Mouse (Mus musculus) megakaryocyte, adult 5-6 weeks (primary cell): ENCODE measurements around the gene Adra1b. TPM values are rescaled to one million over a fixed set of nuclear protein-coding genes. Genes with fewer than 3 reads are reported as not detected.
A peak's percentile ranks its signal among the peaks of the same experiment; 100 is the strongest.

ENCODE experiments used
- ATAC-seq: 2 replicates; pipeline ENCODE4 v1.8.0; 2016; ENCODE audit warnings: mild to moderate bottlenecking, inconsistent platforms; ENCODE audit not compliant: poor library complexity, severe bottlenecking
- total RNA-seq, 2 experiments: library from RNA; stranded (forward) in 1 of 2; stranded (reverse) in 1 of 2; fragments of 153-499, 151-499 nt in 1 of 2; fragments of 221-1000, 200-1000 nt in 1 of 2; gene quantifications; 2 replicates each; pipeline versions ENCODE4 v1.2.3 to v1.2.4; 2015 to 2017

The Adra1b gene
- total RNA-seq, 2 experiments from 2014 or later = not detected

DNA sequence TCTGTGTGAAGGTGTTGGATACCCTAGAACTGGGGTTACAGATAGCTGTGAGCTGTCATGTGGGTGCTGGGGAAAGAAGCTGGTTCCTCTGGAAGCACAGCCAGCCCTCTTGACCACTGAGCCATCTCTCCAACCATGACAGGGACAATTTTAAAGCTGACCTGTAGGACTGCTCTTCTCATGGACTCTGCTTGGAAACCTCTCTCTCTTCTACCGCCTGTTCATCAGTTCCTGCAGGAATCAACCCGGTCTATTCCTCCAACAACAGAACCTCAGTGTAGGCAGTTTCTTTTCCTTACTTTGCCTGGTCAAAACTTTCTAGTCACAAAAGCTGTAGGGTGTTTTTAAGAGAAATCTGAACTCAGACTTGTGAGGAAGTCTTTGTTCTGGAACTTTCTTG, 1.3 kb downstream of the Adra1b start:
- ATAC-seq = no peak

GRCm38 (mm10) chr11:43895323-43895722, 5.7 kb downstream of the Adra1b start:
- no peak for ATAC-seq

- ATAC-seq = no peak
Observed at GRCm38 (mm10) chr11:43892546-43892945, 8.5 kb downstream of the Adra1b start.

- no peak for ATAC-seq
Observed at GRCm38 (mm10) chr11:43891457-43891856, 9.6 kb downstream of the Adra1b start.

DNA sequence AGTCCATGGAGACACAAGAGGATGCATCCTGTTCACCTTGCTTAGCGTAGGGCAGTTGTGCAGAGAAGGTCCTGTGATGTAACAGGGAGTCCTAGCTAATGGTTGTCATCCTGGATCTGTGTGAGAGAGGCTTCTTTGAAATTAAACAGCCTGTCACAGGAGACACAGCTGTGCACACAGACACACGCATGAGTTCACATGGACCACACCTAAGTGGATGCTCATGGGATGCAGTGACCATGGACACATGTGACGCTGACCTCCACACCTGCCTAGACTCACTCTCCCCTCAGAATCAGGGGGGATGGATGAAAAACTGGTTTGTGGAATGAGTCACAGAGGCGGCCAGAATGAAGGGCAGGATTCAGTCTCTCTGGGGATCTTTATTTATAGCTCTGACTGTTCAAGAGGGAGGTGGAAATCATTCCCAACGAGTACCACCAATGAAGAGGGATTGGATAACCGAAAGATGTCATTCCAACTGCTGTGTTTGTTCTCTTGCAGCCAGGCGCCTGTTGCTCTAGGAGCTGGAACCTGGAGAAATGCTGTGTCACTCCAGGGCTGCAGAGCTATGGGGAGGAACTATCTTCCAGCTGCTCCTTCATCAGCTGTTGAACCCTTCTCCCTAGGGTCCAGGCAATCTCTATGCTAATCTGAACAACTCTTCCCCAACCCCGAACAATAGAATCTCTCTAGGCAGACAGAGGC, 11.6 kb downstream of the Adra1b start:
- no peak for ATAC-seq

GRCm38 (mm10) chr11:43888736-43889135, 12.3 kb downstream of the Adra1b start:
- no peak for ATAC-seq

GRCm38 (mm10) chr11:43887597-43887996, 13.4 kb downstream of the Adra1b start:
- ATAC-seq = no peak

DNA sequence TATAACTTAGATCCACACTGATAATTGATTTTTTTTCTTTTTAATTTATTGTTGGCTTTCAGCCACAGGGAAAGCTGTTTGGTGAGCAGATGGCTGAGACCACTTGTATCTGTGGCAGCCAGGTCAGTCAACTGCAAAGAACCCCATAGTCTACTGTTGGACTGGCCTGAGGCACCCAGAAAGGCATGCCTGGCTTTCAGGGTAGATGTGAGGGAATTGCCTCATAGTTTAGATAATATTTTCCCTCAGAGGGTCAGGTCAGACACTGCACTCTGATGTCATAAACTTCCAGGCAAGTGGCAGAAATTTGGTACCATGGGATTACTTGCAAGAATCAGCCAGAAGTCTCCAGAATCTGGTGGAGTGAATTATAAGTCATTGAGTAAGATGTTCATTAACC, 16.5 kb downstream of the Adra1b start:
- no peak for ATAC-seq

DNA sequence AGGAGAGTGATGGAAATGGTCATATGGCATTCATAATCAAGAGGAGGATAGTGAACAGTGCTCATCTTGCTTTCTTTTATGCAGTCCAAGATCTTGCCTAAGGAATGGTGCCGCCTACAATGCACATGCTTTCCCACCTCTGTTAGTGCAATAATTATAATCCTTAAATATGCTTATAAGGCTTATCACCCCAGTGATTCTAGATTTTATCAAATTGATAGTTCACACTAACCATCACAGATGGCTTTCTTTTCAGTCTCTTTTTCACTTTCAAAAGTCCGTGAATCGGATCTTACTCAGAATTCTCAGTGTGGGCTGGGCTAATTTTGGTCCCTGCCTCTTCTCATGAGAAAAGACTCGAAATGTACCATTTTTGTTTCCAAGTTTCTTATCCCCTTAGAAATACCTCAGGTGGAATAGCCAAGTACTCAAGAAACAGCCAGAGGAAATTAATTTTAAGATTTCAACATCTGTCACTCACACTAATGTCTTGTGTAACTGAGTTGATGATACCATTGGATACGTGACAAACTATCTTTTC, 17.3 kb downstream of the Adra1b start:
- ATAC-seq = no peak

DNA sequence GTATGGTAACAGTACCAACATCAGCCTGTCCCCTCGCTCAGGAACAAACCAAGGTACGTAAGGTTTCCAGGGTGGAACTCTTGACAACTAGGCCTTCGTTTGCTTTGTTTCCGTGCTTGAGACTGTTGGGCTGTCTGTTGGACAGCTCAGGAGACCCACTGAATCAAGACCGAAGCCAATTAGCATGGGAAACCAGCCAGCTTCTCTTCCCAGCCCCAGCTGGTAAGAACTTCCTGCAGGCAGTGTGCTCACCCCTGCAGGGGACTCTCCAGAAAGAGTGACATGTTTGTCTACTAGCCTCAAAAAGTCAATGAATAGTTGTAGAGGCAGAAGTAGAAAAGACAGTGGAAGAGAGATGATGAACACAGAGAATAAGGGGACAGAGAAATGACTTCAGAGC, 23.8 kb downstream of the Adra1b start:
- ATAC-seq = no peak

DNA sequence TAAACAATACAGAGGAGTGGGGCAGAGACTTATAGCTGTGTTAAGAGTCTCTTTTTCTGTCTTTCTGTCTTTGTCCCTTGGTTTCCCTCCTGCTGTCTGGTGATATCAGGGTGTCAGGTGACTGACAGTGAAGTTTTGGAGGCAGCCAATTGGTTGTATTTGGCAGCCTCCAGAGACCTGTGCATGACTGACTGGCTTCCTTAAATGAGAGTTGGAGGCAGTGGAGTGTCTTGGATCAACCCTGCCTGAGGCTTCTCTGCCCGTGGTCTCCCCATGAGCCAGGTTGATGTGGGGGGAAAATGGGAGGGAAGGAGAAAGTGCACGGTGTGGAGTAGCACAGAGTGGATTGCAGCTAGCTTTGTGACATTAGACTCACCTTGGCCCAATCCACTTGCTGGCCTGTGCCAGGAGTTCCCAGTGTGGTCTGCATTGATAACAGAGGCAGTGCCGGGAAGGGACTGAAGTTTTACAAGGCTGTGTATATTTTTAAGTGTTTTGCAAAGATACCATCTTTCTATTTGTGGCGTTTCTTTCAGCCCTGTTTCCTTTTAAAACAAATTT, 33.2 kb downstream of the Adra1b start:
- no peak for ATAC-seq

- ATAC-seq = no peak
Observed at GRCm38 (mm10) chr11:43865298-43866165, 35.5 kb downstream of the Adra1b start.

DNA sequence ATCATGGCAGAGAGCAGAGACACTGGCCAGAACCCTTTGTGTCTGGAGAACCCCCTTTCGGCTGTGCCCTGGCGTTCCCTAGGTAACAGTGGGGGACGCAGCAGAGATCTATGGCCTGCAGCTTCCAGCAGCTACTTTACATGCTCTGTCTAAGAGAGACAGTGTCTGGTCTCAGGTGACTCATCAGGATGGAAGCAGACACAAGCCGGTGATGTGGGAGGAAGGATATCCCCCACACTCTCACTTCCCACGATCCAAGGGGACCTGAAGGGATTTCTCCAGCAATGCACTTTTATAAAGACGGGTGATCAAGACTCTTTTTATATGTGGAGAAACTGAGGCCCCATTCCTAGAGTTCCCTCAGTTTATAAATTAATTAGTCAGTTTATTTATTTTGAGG, 48.0 kb downstream of the Adra1b start:
- ATAC-seq = no peak

GRCm38 (mm10) chr11:43848056-43848455, 53.0 kb downstream of the Adra1b start:
- ATAC-seq = no peak

GRCm38 (mm10) chr11:43841596-43841995, 59.4 kb downstream of the Adra1b start:
- ATAC-seq = no peak

GRCm38 (mm10) chr11:43840491-43840890, 60.5 kb downstream of the Adra1b start:
- no peak for ATAC-seq

- peak; percentile 38 for ATAC-seq
Observed at GRCm38 (mm10) chr11:43835880-43836740, 64.9 kb downstream of the Adra1b start.

GRCm38 (mm10) chr11:43835456-43835855, 65.6 kb downstream of the Adra1b start:
- ATAC-seq = no peak

DNA sequence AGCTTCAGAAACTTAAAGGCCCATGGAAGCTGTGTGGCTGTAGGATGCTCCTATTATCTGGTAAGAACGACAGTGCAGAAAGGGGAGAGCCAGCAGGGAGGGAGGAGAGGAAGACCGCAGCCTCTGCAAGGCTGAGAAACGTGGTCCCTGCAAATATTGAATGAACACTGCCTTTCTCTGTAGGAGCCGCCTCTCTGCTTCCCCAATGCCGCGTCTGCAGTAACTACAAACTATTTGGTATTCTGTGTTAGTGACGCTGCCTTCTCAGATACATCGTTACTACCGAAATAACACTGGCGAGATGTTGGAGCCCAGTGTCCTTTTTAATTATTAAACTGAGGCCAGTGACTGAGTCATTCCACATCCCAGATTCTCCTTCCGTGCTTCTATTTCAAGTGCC, 66.5 kb downstream of the Adra1b start:
- ATAC-seq = no peak

- no peak for ATAC-seq
Observed at GRCm38 (mm10) chr11:43831530-43831929, 69.5 kb downstream of the Adra1b start.

DNA sequence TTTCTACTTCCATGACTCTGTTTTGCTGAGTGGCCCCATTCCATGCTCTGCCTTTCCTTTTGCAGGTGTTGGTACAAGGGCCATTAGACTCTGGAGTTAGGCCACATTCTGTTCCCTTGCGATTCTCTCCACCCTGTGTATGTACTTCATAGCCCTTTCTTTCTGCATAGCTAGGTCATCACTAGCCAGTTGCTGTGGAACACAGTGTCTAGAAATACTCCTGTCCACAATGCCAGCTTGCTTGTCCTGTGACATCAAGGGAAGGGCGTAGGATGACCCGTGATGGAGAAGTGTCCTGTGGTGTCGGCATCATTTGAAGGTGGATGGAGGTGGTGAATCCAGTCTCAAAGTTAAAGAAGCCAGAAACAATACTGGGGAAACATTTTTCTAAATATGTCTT, 74.2 kb downstream of the Adra1b start:
- no peak for ATAC-seq
